Mouse (Mus musculus) G1E (cell line): ENCODE measurements around the gene Tnpo1. TPM values are rescaled to one million over a fixed set of nuclear protein-coding genes. Genes with fewer than 3 reads are reported as not detected.

Experiments used
- ATAC-seq: 2 replicates; pipeline ENCODE4 v1.8.0; 2016; ENCODE audit warnings: mild to moderate bottlenecking; ENCODE audit not compliant: insufficient number of reproducible peaks, poor library complexity, low FRiP score, severe bottlenecking; ENCODE audit errors: extremely low read depth
- DNase-seq: peaks from one replicate; pipeline ENCODE4 v3.0.0; 2012; ENCODE audit warnings: low spot score
- H3K27me3 ChIP-seq: 2 replicates; pipeline ENCODE4 v1.6.1; 2012; ENCODE audit warnings: mild to moderate bottlenecking, low read length, inconsistent platforms; ENCODE audit not compliant: insufficient read depth
- H3K36me3 ChIP-seq: replicated peaks from 2 replicates; pipeline ENCODE3; 2012; ENCODE audit warnings: mild to moderate bottlenecking, inconsistent platforms
- H3K4me1 ChIP-seq: 2 replicates; pipeline ENCODE4 v1.6.1; 2012; ENCODE audit warnings: low read depth, low read length, inconsistent platforms, mixed read lengths; ENCODE audit not compliant: insufficient read depth
- H3K4me3 ChIP-seq: 2 replicates; pipeline ENCODE4 v1.5.1; 2012; ENCODE audit warnings: low read depth, mild to moderate bottlenecking, inconsistent platforms, low read length, moderate library complexity, mixed read lengths
- H3K9me3 ChIP-seq: replicated peaks from 2 replicates; pipeline ENCODE4 v1.6.1; 2012; ENCODE audit warnings: inconsistent platforms
- CTCF ChIP-seq: IDR thresholded peaks from 2 replicates; pipeline ENCODE4 v1.5.1; 2012; ENCODE audit warnings: low read depth, low read length, inconsistent platforms, mixed read lengths
- GATA1 ChIP-seq: IDR thresholded peaks from 2 replicates; pipeline ENCODE4 v1.6.1; 2012; ENCODE audit warnings: borderline replicate concordance, low read length, inconsistent platforms, mixed read lengths
- GATA2 ChIP-seq: IDR thresholded peaks from 2 replicates; pipeline ENCODE4 v1.6.1; 2012; ENCODE audit warnings: low read depth, low read length, inconsistent platforms, borderline replicate concordance
- POLR2AphosphoS5 ChIP-seq: IDR thresholded peaks from 2 replicates; pipeline ENCODE4 v1.6.1; 2012; ENCODE audit warnings: low read depth, low read length, inconsistent platforms; ENCODE audit not compliant: insufficient replicate concordance
- TAL1 ChIP-seq: conservative IDR thresholded peaks from 2 replicates; pipeline ENCODE4 v1.6.1; 2012; ENCODE audit warnings: low read depth, low read length, inconsistent platforms, mixed read lengths
- polyA plus RNA-seq: library from polyadenylated mRNA; stranded (reverse); fragments of >175 nt; gene quantifications from 2 replicates; pipeline ENCODE4 v1.2.3, GENCODE M21; 2012
- total RNA-seq, 2 experiments: library from RNA; stranded (forward) in 1 of 2; stranded (reverse) in 1 of 2; fragments of 200-1000 nt in 1 of 2; fragments of >200 nt in 1 of 2; fragmentation: Nextera tagmentation in 1 of 2; gene quantifications; 2 replicates each; pipeline ENCODE4 v1.2.3; 2014 to 2017

Tnpo1 gene
- total and polyA plus RNA-seq, 3 experiments = 13.1 to 147 (median 112) TPM

- Histone ChIP-seq H3K9me3 (no peaks in the 10 kb centered on the region), H3K4me1 (peaks cover 7% of the 10 kb centered on the region), H3K4me3 (no peak overlapping the region), H3K36me3 (no peaks in the 10 kb centered on the region), H3K27me3 (peaks cover 18% of the 10 kb centered on the region)
- DNase-seq = no peak
- TF ChIP-seq TAL1 = no peak
- no peak for TF ChIP-seq POLR2AphosphoS5
- TF ChIP-seq CTCF = no peak
- TF ChIP-seq GATA2 = no peak
- no peak for TF ChIP-seq GATA1
- ATAC-seq = no peak
Observed at GRCm38 (mm10) chr13:98941829-98942343, 15.7 kb upstream of the Tnpo1 start.

- Histone ChIP-seq H3K4me3 (no peak overlapping the region), H3K4me1 (peaks cover 3% of the 10 kb centered on the region), H3K9me3 (no peaks in the 10 kb centered on the region), H3K27me3 (peaks cover 39% of the 10 kb centered on the region), H3K36me3 (no peaks in the 10 kb centered on the region)
- TF ChIP-seq GATA2 (no peak), POLR2AphosphoS5 (no peak), TAL1 (no peak), CTCF (no peak), GATA1 (no peak)
- no peak for ATAC-seq
- DNase-seq = no peak
Observed at GRCm38 (mm10) chr13:98937108-98937507, 10.9 kb upstream of the Tnpo1 start.

- no peak overlapping the region for H3K4me3 ChIP-seq
- DNase-seq = no peak
- H3K9me3 ChIP-seq = no peaks in the 10 kb centered on the region
- peaks cover 18% of the 10 kb centered on the region for H3K4me1 ChIP-seq
- no peak for ATAC-seq
- H3K27me3 ChIP-seq = peaks cover 10% of the 10 kb centered on the region
- TF ChIP-seq POLR2AphosphoS5 = no peak
- no peak for TF ChIP-seq GATA2
- no peak for TF ChIP-seq CTCF
- no peak for TF ChIP-seq TAL1
- no peak for TF ChIP-seq GATA1
- H3K36me3 ChIP-seq = peaks cover 4% of the 10 kb centered on the region
Observed at GRCm38 (mm10) chr13:98928908-98929307, 2.7 kb upstream of the Tnpo1 start.

- DNase-seq = no peak
Observed at GRCm38 (mm10) chr13:98926958-98927242, 716 bp upstream of the Tnpo1 start.

GRCm38 (mm10) chr13:98925486-98926212 lies 535 bp downstream of the Tnpo1 start:
- Histone ChIP-seq H3K4me3 (peak overlapping the region; percentile 95), H3K27me3 (no peaks in the 10 kb centered on the region; the same call in 1 of the 2 replicates), H3K9me3 (no peaks in the 10 kb centered on the region), H3K4me1 (peaks cover 33% of the 10 kb centered on the region), H3K36me3 (peaks cover 30% of the 10 kb centered on the region)
- peak; percentile 35 for ATAC-seq
- no peak for TF ChIP-seq CTCF
- TF ChIP-seq POLR2AphosphoS5 = no peak
- TF ChIP-seq GATA1 = no peak
- no peak for TF ChIP-seq TAL1
- no peak for TF ChIP-seq GATA2
- peak; percentile 49 for DNase-seq

More at GRCm38 (mm10) chr13:98926958-98927242, 716 bp upstream of the Tnpo1 start:
- no peaks in the 10 kb centered on the region for H3K9me3 ChIP-seq
- peak overlapping the region; percentile 95; the same call in 1 of the 2 replicates for H3K4me3 ChIP-seq
- no peak for ATAC-seq
- peaks cover 26% of the 10 kb centered on the region for H3K4me1 ChIP-seq
- H3K36me3 ChIP-seq = peaks cover 20% of the 10 kb centered on the region
- peaks cover 7% of the 10 kb centered on the region for H3K27me3 ChIP-seq
- TF ChIP-seq TAL1 (no peak), GATA2 (no peak), GATA1 (no peak), POLR2AphosphoS5 (no peak), CTCF (no peak)

- H3K36me3 ChIP-seq = peaks cover 34% of the 10 kb centered on the region
- no peak for ATAC-seq
- H3K9me3 ChIP-seq = no peaks in the 10 kb centered on the region
- H3K27me3 ChIP-seq = no peaks in the 10 kb centered on the region
- no peak for TF ChIP-seq GATA2
- no peak for TF ChIP-seq TAL1
- TF ChIP-seq GATA1 = no peak
- TF ChIP-seq CTCF = no peak
- TF ChIP-seq POLR2AphosphoS5 = no peak
- peak overlapping the region; percentile 95 for H3K4me3 ChIP-seq
- peaks cover 34% of the 10 kb centered on the region for H3K4me1 ChIP-seq
- DNase-seq = no peak
Observed at GRCm38 (mm10) chr13:98924897-98925485, 1.2 kb downstream of the Tnpo1 start.
